Mouse (Mus musculus): ENCODE data around the gene Lrrc8d.

DNA sequence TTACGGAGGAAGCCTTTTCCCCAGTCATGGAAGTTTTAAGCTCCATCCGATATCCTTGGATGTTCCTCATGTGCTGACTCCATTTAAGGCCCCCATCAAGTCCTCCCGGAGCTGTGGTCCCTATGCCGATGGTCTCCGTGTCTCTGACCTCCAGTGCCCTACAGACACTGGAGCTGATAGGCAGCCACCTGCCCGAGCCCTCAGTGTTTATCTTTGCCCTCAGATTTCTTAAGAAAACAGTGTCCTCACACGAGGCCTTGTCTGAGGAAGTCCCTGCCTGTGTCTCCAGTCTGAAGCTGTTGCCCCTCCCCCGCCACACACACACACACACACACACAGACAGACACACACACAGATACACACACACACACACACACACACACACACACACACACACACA lies 55.0 kb downstream of the Lrrc8d start:
- TF ChIP-seq POLR2A (IDR thresholded peaks at IDR 0.05; ENCODE audit: insufficient read length, low read depth) = no peak
- TF ChIP-seq USF1 (IDR thresholded peaks at IDR 0.05; ENCODE audit: low read depth) = no peak
- TF ChIP-seq POLR2AphosphoS2 (IDR thresholded peaks at IDR 0.05; ENCODE audit: insufficient read length, low read depth) = no peak
- TF ChIP-seq E2F4 (IDR thresholded peaks at IDR 0.05; ENCODE audit: insufficient read depth) = no peak
- TF ChIP-seq TCF12 (IDR thresholded peaks at IDR 0.05; ENCODE audit: insufficient read depth, poor library complexity, severe bottlenecking) = no peak
- no peak for TF ChIP-seq MYOG (IDR thresholded peaks at IDR 0.05; ENCODE audit: control insufficient read depth in 1 of 3, insufficient read depth in 1 of 3, insufficient read length in 2 of 3, low read depth in 2 of 3)
- TF ChIP-seq MYOD1 (IDR thresholded peaks at IDR 0.05; ENCODE audit: control insufficient read depth in 1 of 3, insufficient read length in 2 of 3, low read depth in 2 of 3) = no peak
- TF ChIP-seq CEBPB (IDR thresholded peaks at IDR 0.05; ENCODE audit: insufficient read depth, poor library complexity, severe bottlenecking) = no peak
- TF ChIP-seq TCF3 (IDR thresholded peaks at IDR 0.05; ENCODE audit: insufficient read length, low read depth) = no peak

Data from myocyte (in vitro differentiated cells).